Mouse (Mus musculus): ENCODE data around the gene Vmn1r174. TPM values are rescaled to one million over a fixed set of nuclear protein-coding genes. Genes with fewer than 3 reads are reported as not detected.
"Not testable (repeated sequence)": the region's sequence is repeated elsewhere in the genome, so short reads cannot be mapped to it uniquely, and the experiment has no call there.

Gene Vmn1r174
- total RNA-seq (2021) = not detected
- long read RNA-seq = 0 reads

DNA sequence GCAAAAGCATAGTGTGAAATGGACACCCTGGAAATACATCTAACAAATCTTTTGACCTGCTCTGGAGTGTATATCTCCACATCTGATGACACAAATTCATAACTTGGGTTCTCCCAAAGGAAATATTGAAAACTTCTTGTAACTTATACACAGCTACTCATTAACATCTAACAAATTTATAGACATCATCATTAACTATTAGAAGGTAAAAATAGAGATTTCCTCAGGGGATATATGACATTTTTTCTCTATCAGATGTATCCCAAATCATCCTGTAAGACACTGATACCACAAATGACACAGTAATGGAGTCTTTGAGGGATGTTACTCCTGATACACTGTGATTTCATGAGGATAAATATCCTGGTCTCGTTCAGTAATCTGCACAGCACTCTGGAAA lies at the start of gene Vmn1r174:
Gene Vmn1r174, plus strand, starts transcription at position 301 of the 400 bp plus-strand sequence.
- DNase-seq (ENCODE audit: low spot score in 2 of 2) = not testable (repeated sequence)

DNA sequence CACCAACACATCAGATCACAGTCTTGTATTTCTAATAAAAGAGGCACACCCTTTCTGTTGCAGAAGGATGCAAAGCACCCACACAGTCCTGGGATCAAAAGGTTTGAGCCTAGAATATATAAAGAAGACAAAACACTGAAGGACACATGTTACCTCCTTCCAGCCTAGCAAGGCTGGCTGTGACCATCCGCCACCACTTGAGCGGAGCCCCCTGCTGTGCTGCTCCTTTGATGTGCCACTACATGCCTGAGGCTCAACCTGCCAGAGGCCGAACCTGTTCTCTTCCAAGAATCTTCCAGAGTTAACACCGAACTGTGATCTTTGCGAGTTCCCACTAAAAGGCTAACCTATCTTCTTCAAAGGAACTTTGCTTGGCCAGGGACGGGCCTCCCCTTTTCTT lies 32.5 kb downstream of the Vmn1r174 start:
- no peak for DNase-seq (ENCODE audit: low spot score in 2 of 2)

DNA sequence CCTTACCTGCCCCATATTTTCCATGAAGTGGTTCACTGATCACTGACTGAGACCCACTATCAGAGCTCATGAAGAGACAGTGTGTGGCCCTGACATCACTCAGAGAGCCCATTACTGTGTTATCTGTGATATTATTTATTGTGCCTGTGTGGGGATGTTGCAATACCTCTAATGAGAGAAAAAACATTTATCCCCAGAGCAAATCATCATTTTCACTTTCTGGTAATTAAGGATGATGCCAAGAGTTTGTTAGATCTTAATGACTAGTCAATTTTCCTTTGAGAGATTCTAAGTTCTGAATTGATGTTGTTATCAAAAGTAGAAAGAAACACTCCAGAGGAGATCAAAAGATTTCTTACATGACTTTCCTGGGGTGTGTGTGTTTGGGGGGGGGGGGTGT lies 58.5 kb downstream of the Vmn1r174 start, which contains the start of gene Vmn1r175:
Gene Vmn1r175, minus strand, starts transcription at position 101 of the 400 bp plus-strand sequence.
- not testable (repeated sequence) for DNase-seq (ENCODE audit: low spot score in 2 of 2)

Other genes starting within 250 kb of the Vmn1r174 start
- gene Vmn1r167, start 245.1 kb upstream of the Vmn1r174 start, total RNA-seq (2021) = not detected
- not detected for gene Vmn1r168, start 212.5 kb upstream of the Vmn1r174 start, total RNA-seq (2021)
- gene Vmn1r169, start 176.7 kb upstream of the Vmn1r174 start, total RNA-seq (2021) = not detected
- gene Vmn1r170, start 146.1 kb upstream of the Vmn1r174 start, total RNA-seq (2021) = not detected
- not detected for gene Vmn1r171, start 121.5 kb upstream of the Vmn1r174 start, total RNA-seq (2021)
- gene Vmn1r172, start 94.0 kb upstream of the Vmn1r174 start, total RNA-seq (2021) = not detected
- not detected for gene Vmn1r173, start 51.6 kb upstream of the Vmn1r174 start, total RNA-seq (2021)
- gene Vmn1r175, start 58.4 kb downstream of the Vmn1r174 start, total RNA-seq (2021) = not detected
- not detected for gene Vmn1r176, start 85.1 kb downstream of the Vmn1r174 start, total RNA-seq (2021)
- gene Vmn1r177, start 114.2 kb downstream of the Vmn1r174 start, total RNA-seq (2021) = not detected
- gene Vmn1r178, start 139.7 kb downstream of the Vmn1r174 start, total RNA-seq (2021) = not detected
- gene Vmn1r179, start 174.7 kb downstream of the Vmn1r174 start, total RNA-seq (2021) = not detected
- gene Vmn1r180, start 198.4 kb downstream of the Vmn1r174 start, total RNA-seq (2021) = not detected
- not detected for gene Vmn1r181, start 222.3 kb downstream of the Vmn1r174 start, total RNA-seq (2021)
- not detected for gene V1rd19, start 249.4 kb downstream of the Vmn1r174 start, total RNA-seq (2021)

All from layer of hippocampus, postnatal 10 days (tissue).